Mouse (Mus musculus) intestine, embryonic 14.5 days (tissue): Measurements from ENCODE around the gene Med19. TPM values are rescaled to one million over a fixed set of nuclear protein-coding genes. Genes with fewer than 3 reads are reported as not detected.

Experiments used
- ATAC-seq: fragments of 200-750 bp; cut with Nextera tagmentation; replicated peaks from 2 replicates; pipeline ENCODE4 v1.8.0; 2017; ENCODE audit warnings: low read depth, moderate number of reproducible peaks, moderate TSS enrichment, moderate library complexity; ENCODE audit not compliant: low FRiP score, low TSS enrichment
- DNase-seq: peaks from one replicate; pipeline ENCODE4 v3.0.0-alpha.2; 2018; ENCODE audit warnings: low spot score
- H3K27ac ChIP-seq: fragments of 300-500 bp; sonication (generic); 2 replicates; pipeline ENCODE4 v1.5.1; 2014; ENCODE audit warnings: low read depth, mild to moderate bottlenecking, control low read depth
- H3K27me3 ChIP-seq: fragments of 300-500 bp; sonication (generic); replicated peaks from 2 replicates; pipeline ENCODE4 v1.6.1; 2014; ENCODE audit warnings: low read length, control low read depth; ENCODE audit not compliant: control insufficient read depth, insufficient read depth
- H3K36me3 ChIP-seq: fragments of 300-500 bp; sonication (generic); 2 replicates; pipeline ENCODE4 v1.6.1; 2014; ENCODE audit warnings: low read length, control low read depth; ENCODE audit not compliant: control insufficient read depth, insufficient read depth
- H3K4me1 ChIP-seq: fragments of 300-500 bp; sonication (generic); replicated peaks from 2 replicates; pipeline ENCODE4 v1.6.1; 2014; ENCODE audit warnings: low read length, control low read depth, mixed read lengths; ENCODE audit not compliant: control insufficient read depth, insufficient read depth
- H3K4me2 ChIP-seq: fragments of 300-500 bp; sonication (generic); 2 replicates; pipeline ENCODE4 v1.6.1; 2014; ENCODE audit warnings: low read length
- H3K4me3 ChIP-seq: fragments of 300-500 bp; sonication (generic); 2 replicates; pipeline ENCODE4 v1.5.1; 2014; ENCODE audit warnings: low read depth, low read length, control low read depth, mixed read lengths
- H3K9ac ChIP-seq: fragments of 300-500 bp; sonication (generic); 2 replicates; pipeline ENCODE4 v1.6.1; 2014; ENCODE audit warnings: mild to moderate bottlenecking, low read length
- H3K9me3 ChIP-seq: fragments of 300-500 bp; sonication (generic); 2 replicates; pipeline ENCODE4 v1.6.1; 2016; ENCODE audit warnings: low read length, control low read depth; ENCODE audit not compliant: control insufficient read depth
- WGBS: fragments of 180-500 bp; shearing (Covaris S2); extraction: QIAGEN DNeasy Blood & Tissue Kit; methylation state at CpG from one replicate; pipeline ENCODE4 v1.1.7; 2014; 5-methylcytosine and 5-hydroxymethylcytosine counted together
- polyA plus RNA-seq: library from polyadenylated mRNA; unstranded; fragments of >200 nt; fragmentation: Nextera tagmentation; extraction: Ambion mirVana; gene quantifications from 2 replicates; pipeline ENCODE4 v1.2.1, GENCODE M21; 2014

Med19 gene
- polyA plus RNA-seq, 1 experiment from 2014 or later = 39.5 TPM

GRCm38 (mm10) chr2:84733579-84734300, 55.5 kb downstream of the Med19 start, which contains the start of gene Ypel4:
Gene Ypel4, plus strand, starts transcription at chr2:84734058.
- Histone ChIP-seq H3K27ac (no peak within 1 kb of the TSS), H3K4me3 (peak within 1 kb of the TSS; percentile 35), H3K4me2 (peak within 1 kb of the TSS; percentile 62), H3K27me3 (0 out of 2 replicates have a peak, but pooled peaks cover 4% of the 10 kb centered on the region), H3K9me3 (no peaks in the 10 kb centered on the region), H3K9ac (peak within 1 kb of the TSS; percentile 42), H3K36me3 (no peaks in the 10 kb centered on the region), H3K4me1 (peaks cover 43% of the 10 kb centered on the region)
- WGBS = 5% methylated on average over 8 of the region's 8 CpGs
- peak; percentile 73 for DNase-seq
- ATAC-seq = no peak; the same call in 1 of the 2 replicates

DNA sequence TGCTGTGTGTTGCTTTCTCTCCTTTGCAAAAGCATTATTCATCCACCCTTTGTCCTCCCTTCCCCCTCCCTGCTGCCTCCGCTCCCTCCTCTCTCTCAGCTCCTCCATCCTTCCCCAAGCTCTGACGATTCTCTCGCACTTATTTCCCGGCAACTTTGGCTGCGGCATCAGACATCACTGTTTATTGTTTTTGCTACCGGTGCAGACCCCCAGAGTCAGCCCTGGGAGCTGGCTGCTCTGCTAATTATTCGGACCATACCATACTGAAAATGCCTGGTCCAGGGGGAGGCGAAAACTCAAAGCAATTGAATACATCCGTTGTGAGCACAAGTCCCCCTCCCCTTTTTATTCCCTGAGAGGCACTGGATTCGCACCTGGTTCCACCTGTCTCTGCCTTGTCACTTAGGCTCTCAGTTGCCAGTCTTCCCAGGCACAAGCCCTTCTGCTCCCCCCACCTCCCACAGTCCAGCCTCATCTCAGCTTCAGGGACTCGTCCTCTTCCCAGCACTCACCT, 56.2 kb downstream of the Med19 start:
- Histone ChIP-seq H3K27me3 (0 out of 2 replicates have a peak, but pooled peaks cover 4% of the 10 kb centered on the region), H3K4me3 (peak overlapping the region; percentile 35), H3K27ac (no peak overlapping the region), H3K9me3 (no peaks in the 10 kb centered on the region), H3K4me1 (peaks cover 48% of the 10 kb centered on the region), H3K4me2 (peak overlapping the region; percentile 62), H3K36me3 (no peaks in the 10 kb centered on the region), H3K9ac (peak overlapping the region; percentile 42)
- DNase-seq = peak; percentile 68
- ATAC-seq = no peak
- WGBS = 2% methylated on average over 11 of the region's 11 CpGs

DNA sequence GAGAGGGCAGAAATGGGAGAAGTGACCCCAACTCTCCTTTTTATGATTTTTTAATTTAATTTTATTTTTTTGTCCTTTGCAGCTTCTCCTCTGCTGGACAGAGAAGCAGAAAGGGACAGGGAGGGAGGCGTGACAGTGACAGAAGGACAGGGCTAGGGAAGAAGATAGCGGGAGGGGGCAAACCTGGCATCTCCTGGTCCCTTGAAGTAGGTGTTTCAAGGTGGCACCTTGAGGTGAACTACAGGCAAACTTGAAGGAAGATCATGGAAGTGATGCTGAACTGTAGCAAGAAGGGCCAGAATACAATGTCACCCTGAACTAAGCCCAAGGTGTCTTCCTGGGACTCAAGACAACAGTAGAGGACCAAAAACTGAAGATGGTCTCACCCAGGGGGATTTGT, 56.7 kb downstream of the Med19 start:
- Histone ChIP-seq H3K4me3 (peak overlapping the region; percentile 35), H3K4me2 (peak overlapping the region; percentile 62), H3K9me3 (no peaks in the 10 kb centered on the region), H3K36me3 (no peaks in the 10 kb centered on the region), H3K4me1 (peaks cover 48% of the 10 kb centered on the region), H3K9ac (peak overlapping the region; percentile 42), H3K27me3 (0 out of 2 replicates have a peak, but pooled peaks cover 4% of the 10 kb centered on the region), H3K27ac (no peak overlapping the region)
- 2% methylated on average over 2 of the region's 2 CpGs for WGBS
- DNase-seq = no peak
- no peak for ATAC-seq

DNA sequence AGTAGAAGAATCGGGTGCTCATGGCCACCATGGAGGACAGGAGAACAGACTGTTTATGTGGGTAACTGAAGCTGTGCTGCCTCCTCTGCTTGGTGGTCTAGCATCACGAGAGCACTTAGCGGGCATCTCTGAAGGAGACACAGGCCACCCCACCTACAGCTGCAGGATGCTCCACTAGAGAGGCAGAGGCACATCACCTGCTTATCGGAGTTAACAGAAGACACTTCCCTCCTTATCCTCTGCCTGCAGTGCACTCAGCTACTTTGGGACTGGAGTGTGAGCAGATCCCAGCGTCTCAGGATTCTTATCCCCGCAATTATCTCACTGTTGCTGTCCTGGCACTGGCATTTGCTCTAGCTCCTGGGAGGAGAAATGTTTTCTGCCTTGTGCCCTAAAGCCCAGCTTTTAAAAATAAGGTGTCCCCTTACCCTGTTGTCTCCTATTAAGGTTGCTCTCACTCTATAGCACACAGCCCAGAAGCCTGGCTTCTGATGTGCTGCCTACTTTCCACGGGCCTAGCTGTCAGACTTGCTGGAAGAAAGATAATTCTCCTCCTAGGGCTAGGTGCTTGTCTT, 57.2 kb downstream of the Med19 start:
- Histone ChIP-seq H3K27ac (0 out of 2 replicates have a peak overlapping the region, but pooled peaks have one; percentile 2), H3K9me3 (no peaks in the 10 kb centered on the region), H3K27me3 (0 out of 2 replicates have a peak, but pooled peaks cover 4% of the 10 kb centered on the region), H3K36me3 (peaks cover 2% of the 10 kb centered on the region; the same call in 1 of the 2 replicates), H3K9ac (peak overlapping the region; percentile 42), H3K4me2 (peak overlapping the region; percentile 62), H3K4me3 (peak overlapping the region; percentile 35; the same call in 1 of the 2 replicates), H3K4me1 (peaks cover 48% of the 10 kb centered on the region)
- DNase-seq (peak; percentile 58), ATAC-seq (no peak)
- WGBS = 11% methylated on average over 7 of the region's 7 CpGs

- Histone ChIP-seq H3K9ac (no peak overlapping the region; the same call in 1 of the 2 replicates), H3K36me3 (peaks cover 13% of the 10 kb centered on the region), H3K4me1 (peaks cover 56% of the 10 kb centered on the region), H3K4me3 (0 out of 2 replicates have a peak overlapping the region, but pooled peaks have one; percentile 4), H3K9me3 (no peaks in the 10 kb centered on the region), H3K27ac (peak overlapping the region; percentile 36; the same call in 1 of the 2 replicates), H3K27me3 (0 out of 2 replicates have a peak, but pooled peaks cover 4% of the 10 kb centered on the region), H3K4me2 (peak overlapping the region; percentile 62)
- WGBS = 4% methylated on average over 27 of the region's 27 CpGs
- peak; percentile 57 for DNase-seq
- ATAC-seq = 0 out of 2 replicates have a peak, but pooled peaks have one; percentile 9
Observed at GRCm38 (mm10) chr2:84736312-84737161, 58.3 kb downstream of the Med19 start.

- ATAC-seq (peak; percentile 29), DNase-seq (peak; percentile 60)
- H3K4me2 ChIP-seq = peak overlapping the region; percentile 62
- no peak overlapping the region for H3K9ac ChIP-seq
- H3K9me3 ChIP-seq = no peaks in the 10 kb centered on the region
- 3% methylated on average over 8 of the region's 8 CpGs for WGBS
- H3K27me3 ChIP-seq = 0 out of 2 replicates have a peak, but pooled peaks cover 4% of the 10 kb centered on the region
- H3K4me1 ChIP-seq = peaks cover 64% of the 10 kb centered on the region
- no peak overlapping the region for H3K4me3 ChIP-seq
- H3K27ac ChIP-seq = peak overlapping the region; percentile 36
- peaks cover 14% of the 10 kb centered on the region for H3K36me3 ChIP-seq
Observed at GRCm38 (mm10) chr2:84737451-84737925, 59.3 kb downstream of the Med19 start.
